Mouse (Mus musculus) heart, adult 2 months (tissue): Measurements from ENCODE around the gene Abcf2.

ENCODE experiments used
- EP300 ChIP-seq: fragments of 200-500 bp; IDR thresholded peaks from 2 replicates; pipeline ENCODE4 v1.6.1; 2011; ENCODE audit warnings: low read depth, low read length, control low read depth; ENCODE audit not compliant: insufficient read depth
- POLR2A ChIP-seq: fragments of 200-500 bp; IDR thresholded peaks from 2 replicates; pipeline ENCODE4 v1.6.1; 2011; ENCODE audit warnings: mild to moderate bottlenecking, low read depth, low read length, control low read depth; ENCODE audit not compliant: insufficient read depth

- no peak for TF ChIP-seq POLR2A
- TF ChIP-seq EP300, result no peak
Observed at GRCm38 (mm10) chr5:24615097-24615496, 37.8 kb upstream of the Abcf2 start.
